Mouse (Mus musculus) G1E (cell line): ENCODE measurements around the gene Sfxn5.

Experiments
- CTCF ChIP-seq: IDR thresholded peaks from 2 replicates; pipeline ENCODE4 v1.5.1; 2012; ENCODE audit warnings: low read depth, low read length, inconsistent platforms, mixed read lengths
- GATA1 ChIP-seq: IDR thresholded peaks from 2 replicates; pipeline ENCODE4 v1.6.1; 2012; ENCODE audit warnings: borderline replicate concordance, low read length, inconsistent platforms, mixed read lengths
- GATA2 ChIP-seq: IDR thresholded peaks from 2 replicates; pipeline ENCODE4 v1.6.1; 2012; ENCODE audit warnings: low read depth, low read length, inconsistent platforms, borderline replicate concordance
- POLR2AphosphoS5 ChIP-seq: IDR thresholded peaks from 2 replicates; pipeline ENCODE4 v1.6.1; 2012; ENCODE audit warnings: low read depth, low read length, inconsistent platforms; ENCODE audit not compliant: insufficient replicate concordance
- TAL1 ChIP-seq: conservative IDR thresholded peaks from 2 replicates; pipeline ENCODE4 v1.6.1; 2012; ENCODE audit warnings: low read depth, low read length, inconsistent platforms, mixed read lengths

DNA sequence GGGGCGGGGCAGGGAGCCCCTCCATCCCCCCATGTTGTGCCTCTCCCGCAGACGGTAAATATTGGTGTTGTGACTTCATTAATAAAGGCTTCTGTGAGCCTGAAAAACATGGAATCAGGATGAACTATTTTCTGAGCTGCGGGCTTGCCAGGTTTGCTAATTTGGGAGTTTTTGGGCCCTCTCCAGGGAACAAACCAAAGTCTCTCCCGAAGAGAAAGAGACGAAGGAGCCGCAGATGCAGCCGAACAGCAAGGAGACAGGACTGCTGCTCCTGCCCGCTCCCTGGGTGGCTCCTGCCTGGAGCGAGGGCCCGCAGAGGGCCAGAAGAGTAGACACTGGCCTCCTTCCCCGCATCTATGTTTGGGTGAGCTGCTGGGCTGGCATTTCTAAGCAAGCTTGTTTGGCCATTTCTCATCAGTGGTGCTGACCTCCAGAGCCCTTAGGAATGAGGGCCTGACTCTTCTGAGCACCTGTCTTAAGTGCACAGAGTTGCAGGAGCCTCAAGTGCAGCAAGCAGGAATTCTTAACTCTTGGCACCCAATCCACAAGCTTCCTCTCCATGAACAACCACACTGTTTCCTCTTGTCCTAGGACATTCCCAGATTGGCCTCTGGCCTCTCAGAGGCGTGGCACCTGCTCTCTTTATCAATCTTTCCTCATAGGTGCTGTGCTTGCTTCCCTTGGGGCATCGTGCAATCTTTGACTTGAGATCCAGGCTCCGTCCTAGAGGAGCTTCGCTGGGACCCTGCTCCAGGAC is 126.9 kb downstream of the Sfxn5 start:
- TF ChIP-seq CTCF (no peak), GATA1 (no peak), POLR2AphosphoS5 (no peak), TAL1 (no peak), GATA2 (no peak)
